Mouse (Mus musculus) embryonic fibroblast, embryonic 13.5 days (primary cell): ENCODE measurements around the gene Slc35e3. TPM values are rescaled to one million over a fixed set of nuclear protein-coding genes. Genes with fewer than 3 reads are reported as not detected.

Experiments
- H3K27ac ChIP-seq: 2 replicates; pipeline ENCODE4 v1.5.1; 2012; ENCODE audit warnings: low read length, control low read depth, inconsistent platforms; ENCODE audit not compliant: insufficient read depth
- H3K4me1 ChIP-seq: 2 replicates; pipeline ENCODE4 v1.6.1; 2011; ENCODE audit warnings: low read length; ENCODE audit not compliant: control insufficient read depth, insufficient read depth
- H3K4me3 ChIP-seq: 2 replicates; pipeline ENCODE4 v1.5.1; 2011; ENCODE audit warnings: mild to moderate bottlenecking, control low read depth, low read length; ENCODE audit not compliant: insufficient read depth
- CTCF ChIP-seq: IDR thresholded peaks from 2 replicates; pipeline ENCODE4 v1.5.1; 2011; ENCODE audit warnings: mild to moderate bottlenecking, control low read depth, low read length, moderate library complexity, borderline replicate concordance; ENCODE audit not compliant: insufficient read depth
- POLR2A ChIP-seq: IDR thresholded peaks from 2 replicates; pipeline ENCODE4 v1.6.1; 2011; ENCODE audit warnings: low read depth, mild to moderate bottlenecking, control low read depth, low read length, moderate library complexity
- polyA plus RNA-seq: library from polyadenylated mRNA; stranded (reverse); fragments of >200 nt; gene quantifications from 2 replicates; pipeline ENCODE4 v1.2.4, GENCODE M21; 2011; ENCODE audit warnings: low read depth; ENCODE audit not compliant: missing spikeins, insufficient read length

The Slc35e3 gene
- polyA plus RNA-seq, 1 experiment = 28.9 TPM

GRCm38 (mm10) chr10:117692953-117693352, 53.2 kb downstream of the Slc35e3 start:
- TF ChIP-seq POLR2A = no peak
- H3K27ac ChIP-seq = no peak overlapping the region

DNA sequence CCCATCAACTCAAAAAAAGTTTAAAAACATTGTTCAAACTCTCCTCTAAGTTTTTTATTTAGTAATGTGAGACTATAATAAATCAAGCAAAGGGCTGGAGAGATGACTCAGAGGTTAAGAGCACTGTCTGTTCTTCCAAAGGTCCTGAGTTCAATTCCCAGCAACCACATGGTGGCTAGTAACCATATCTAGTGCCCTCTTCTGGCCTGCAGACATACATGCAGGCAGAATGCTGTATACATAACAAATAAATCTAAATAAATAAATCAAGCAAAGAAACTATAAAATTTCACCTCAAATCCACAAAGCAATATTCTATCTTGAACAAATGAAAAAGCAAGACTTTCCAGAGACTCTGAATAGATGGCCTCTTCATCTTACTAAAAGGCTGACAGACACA, 54.0 kb downstream of the Slc35e3 start:
- no peaks in the 10 kb centered on the region for H3K4me1 ChIP-seq
- no peak for TF ChIP-seq POLR2A
- no peak for TF ChIP-seq CTCF
- no peak overlapping the region for H3K4me3 ChIP-seq
- H3K27ac ChIP-seq = no peak overlapping the region

More at GRCm38 (mm10) chr10:117692953-117693352, 53.2 kb downstream of the Slc35e3 start:
- H3K4me3 ChIP-seq = no peak overlapping the region
- no peaks in the 10 kb centered on the region for H3K4me1 ChIP-seq

- no peak for TF ChIP-seq CTCF
- no peak for TF ChIP-seq POLR2A
- Histone ChIP-seq H3K4me3 (no peak overlapping the region), H3K4me1 (no peaks in the 10 kb centered on the region), H3K27ac (no peak overlapping the region)
Observed at GRCm38 (mm10) chr10:117691389-117691968, 54.7 kb downstream of the Slc35e3 start.

DNA sequence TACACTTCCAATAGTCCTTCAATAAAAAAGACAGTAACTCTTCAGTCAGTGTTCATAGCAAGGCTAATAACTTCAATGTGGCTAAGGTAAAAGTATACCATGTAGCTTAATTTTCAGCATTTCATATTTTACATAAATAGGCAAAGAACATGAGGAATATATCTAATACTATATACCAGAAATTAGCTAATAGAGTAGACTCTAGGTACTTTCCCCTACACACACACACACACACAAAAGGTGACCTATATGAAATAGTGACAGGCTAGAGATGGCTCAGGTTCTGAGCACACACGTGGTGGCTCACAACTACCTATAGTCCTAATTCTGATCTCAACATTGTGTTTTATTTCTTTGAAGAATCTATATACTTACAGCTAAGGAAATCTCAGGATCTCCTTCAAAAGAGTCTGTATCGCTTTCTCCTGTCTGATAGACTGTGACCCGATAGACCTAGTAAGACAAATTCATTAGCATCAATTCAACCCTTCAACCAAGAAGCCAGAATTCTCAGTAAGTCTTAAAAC, 55.3 kb downstream of the Slc35e3 start:
- H3K4me1 ChIP-seq = no peaks in the 10 kb centered on the region
- TF ChIP-seq POLR2A = no peak
- no peak for TF ChIP-seq CTCF
- no peak overlapping the region for H3K4me3 ChIP-seq
- no peak overlapping the region for H3K27ac ChIP-seq

DNA sequence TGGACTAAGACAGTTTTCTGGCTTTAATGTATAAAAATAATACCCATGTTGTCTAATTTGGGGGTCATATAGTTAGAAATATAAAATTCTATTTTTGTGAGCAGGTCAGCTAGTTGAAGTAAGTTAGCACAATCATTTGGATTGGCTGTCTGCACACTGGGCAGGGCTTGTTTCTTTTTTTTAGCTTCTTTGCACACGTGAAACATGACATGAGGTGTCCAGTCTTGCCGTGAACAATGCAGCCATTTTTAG, 56.1 kb downstream of the Slc35e3 start:
- TF ChIP-seq POLR2A (no peak), CTCF (no peak)
- Histone ChIP-seq H3K4me1 (no peaks in the 10 kb centered on the region), H3K4me3 (no peak overlapping the region), H3K27ac (no peak overlapping the region)

DNA sequence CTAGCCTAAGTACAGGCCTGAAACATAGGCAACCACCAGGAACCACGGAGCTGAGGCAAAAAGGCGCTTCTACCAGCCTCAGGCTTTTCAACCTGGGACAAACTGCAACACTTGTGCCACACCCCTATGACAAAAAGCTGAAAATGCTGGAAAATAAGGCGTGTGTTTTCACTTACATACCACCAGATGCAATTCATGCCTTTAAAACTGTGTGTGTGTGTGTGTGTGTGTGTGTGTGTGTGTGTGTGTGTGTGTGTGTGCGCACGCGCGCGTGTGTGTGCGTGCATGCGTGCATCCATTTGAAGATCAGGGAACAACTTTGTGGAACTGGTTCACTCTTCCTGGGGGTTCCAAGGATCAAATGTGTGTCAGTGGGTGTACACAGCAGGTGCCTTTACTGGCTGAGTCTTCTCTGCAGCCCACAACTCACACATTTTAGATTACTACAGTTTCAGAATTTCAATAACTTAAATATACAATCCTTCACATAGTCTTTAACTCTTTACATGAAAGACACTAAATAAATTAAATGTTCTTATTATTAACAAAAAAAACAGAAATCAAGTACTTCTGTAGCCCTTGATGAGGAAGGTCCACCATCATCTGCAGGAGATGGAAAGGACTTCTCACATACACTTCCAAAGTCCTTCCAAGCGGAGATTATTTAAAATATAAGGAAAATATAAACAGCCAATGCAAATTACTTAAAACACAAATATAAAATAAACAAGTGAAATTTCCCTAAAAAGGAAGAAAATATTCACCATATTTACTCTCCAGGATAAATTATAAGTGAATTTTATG, 56.7 kb downstream of the Slc35e3 start:
- Histone ChIP-seq H3K27ac (no peak overlapping the region), H3K4me3 (no peak overlapping the region), H3K4me1 (no peaks in the 10 kb centered on the region)
- no peak for TF ChIP-seq POLR2A
- no peak for TF ChIP-seq CTCF

DNA sequence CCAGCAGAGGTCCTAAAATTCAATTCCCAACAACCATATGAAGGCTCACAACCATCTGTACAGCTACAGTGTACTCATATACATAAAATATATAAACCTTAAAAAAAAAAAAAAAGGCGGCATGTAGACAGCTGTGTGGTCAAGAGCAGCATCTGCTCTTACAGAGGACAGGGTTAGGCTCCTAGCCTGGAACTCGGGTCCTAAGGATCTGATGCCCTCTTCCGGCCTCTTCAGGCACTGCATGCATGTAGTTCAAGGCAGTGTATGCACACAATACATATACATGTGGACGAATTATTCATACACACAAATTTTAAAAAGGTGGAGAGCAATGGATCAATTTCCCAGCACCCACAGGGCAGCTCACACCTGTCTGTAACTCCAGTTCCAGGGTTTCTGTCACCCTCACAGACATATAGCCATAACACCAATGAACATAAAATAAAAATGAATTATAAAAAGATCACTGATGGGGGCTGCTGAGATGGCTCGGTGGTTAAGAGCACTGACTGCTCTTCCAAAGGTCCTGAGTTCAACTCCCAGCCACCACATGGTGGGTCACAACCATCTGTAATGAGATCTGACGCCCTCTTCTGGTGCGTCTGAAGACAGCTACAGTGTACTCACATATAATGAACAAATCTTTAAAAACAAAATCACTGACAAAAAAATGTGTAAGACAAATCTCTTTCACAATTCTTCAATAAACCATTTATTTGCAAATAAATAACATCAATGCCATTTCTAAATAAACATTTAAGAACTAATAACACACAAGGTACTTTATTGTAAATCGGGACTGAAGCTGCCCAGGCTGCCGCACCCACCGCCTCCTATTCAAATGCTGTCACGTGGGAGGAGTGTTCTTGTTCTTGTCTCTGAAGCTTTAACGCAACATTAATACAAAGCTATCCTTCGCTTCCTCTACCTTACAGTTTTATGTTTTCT, 57.7 kb downstream of the Slc35e3 start:
- Histone ChIP-seq H3K4me1 (no peaks in the 10 kb centered on the region), H3K27ac (no peak overlapping the region), H3K4me3 (no peak overlapping the region)
- no peak for TF ChIP-seq CTCF

- TF ChIP-seq POLR2A (no peak), CTCF (no peak)
- H3K4me1 ChIP-seq = no peaks in the 10 kb centered on the region
- no peak overlapping the region for H3K27ac ChIP-seq
- H3K4me3 ChIP-seq = no peak overlapping the region
Observed at GRCm38 (mm10) chr10:117687577-117687976, 58.6 kb downstream of the Slc35e3 start.

- no peak overlapping the region for H3K4me3 ChIP-seq
- no peaks in the 10 kb centered on the region for H3K4me1 ChIP-seq
- H3K27ac ChIP-seq = no peak overlapping the region
- TF ChIP-seq POLR2A = no peak
- TF ChIP-seq CTCF = no peak
Observed at GRCm38 (mm10) chr10:117687018-117687417, 59.1 kb downstream of the Slc35e3 start.
